Mouse (Mus musculus) heart, embryonic 10.5 days (tissue): Measurements from ENCODE around the gene Atf6. TPM values are rescaled to one million over a fixed set of nuclear protein-coding genes. Genes with fewer than 3 reads are reported as not detected.

Experiments used
- DNase-seq: peaks from one replicate; pipeline ENCODE4 v3.0.0-alpha.2; 2017; ENCODE audit warnings: low spot score
- H3K27ac ChIP-seq: fragments of 300-500 bp; sonication (generic); 2 replicates; pipeline ENCODE4 v1.5.1; 2016; ENCODE audit warnings: mild to moderate bottlenecking
- H3K27me3 ChIP-seq: fragments of 300-500 bp; sonication (generic); 2 replicates; pipeline ENCODE4 v1.6.1; 2016; ENCODE audit warnings: mild to moderate bottlenecking; ENCODE audit not compliant: poor library complexity, insufficient read depth, severe bottlenecking
- H3K36me3 ChIP-seq: fragments of 300-500 bp; sonication (generic); 2 replicates; pipeline ENCODE4 v1.6.1; 2016; ENCODE audit warnings: mild to moderate bottlenecking, moderate library complexity
- H3K4me1 ChIP-seq: fragments of 300-500 bp; sonication (generic); 2 replicates; pipeline ENCODE4 v1.6.1; 2016; ENCODE audit warnings: mild to moderate bottlenecking
- H3K4me3 ChIP-seq: fragments of 300-500 bp; sonication (generic); 2 replicates; pipeline ENCODE4 v1.5.1; 2016; ENCODE audit warnings: mild to moderate bottlenecking, moderate library complexity
- H3K9me3 ChIP-seq: fragments of 300-500 bp; sonication (generic); 2 replicates; pipeline ENCODE4 v1.6.1; 2016; ENCODE audit warnings: mild to moderate bottlenecking, moderate library complexity
- WGBS: fragments of 180-500 bp; shearing (Covaris S2); methylation state at CpG from one replicate; pipeline ENCODE4 v1.1.7; 2016; 5-methylcytosine and 5-hydroxymethylcytosine counted together
- polyA plus RNA-seq: library from polyadenylated mRNA; unstranded; fragments of >200 nt; fragmentation: Nextera tagmentation; extraction: Ambion mirVana; gene quantifications from 2 replicates; pipeline ENCODE4 v1.2.1, GENCODE M21; 2016

The Atf6 gene
- polyA plus RNA-seq, 1 experiment from 2014 or later = 10.9 TPM

- 82% methylated on average over 6 of the region's 6 CpGs for WGBS
- no peak overlapping the region for H3K4me3 ChIP-seq
- H3K9me3 ChIP-seq = no peaks in the 10 kb centered on the region
- H3K36me3 ChIP-seq = peaks cover 34% of the 10 kb centered on the region
- no peak overlapping the region for H3K27ac ChIP-seq
- H3K4me1 ChIP-seq = peaks cover 5% of the 10 kb centered on the region; the same call in 1 of the 2 replicates
- DNase-seq = peak; percentile 56
- no peaks in the 10 kb centered on the region for H3K27me3 ChIP-seq
Observed at GRCm38 (mm10) chr1:170871402-170871801, 3.8 kb upstream of the Atf6 start.

GRCm38 (mm10) chr1:170868905-170869283, 1.3 kb upstream of the Atf6 start:
- Histone ChIP-seq H3K4me3 (peak overlapping the region; percentile 91), H3K4me1 (peaks cover 17% of the 10 kb centered on the region; the same call in 1 of the 2 replicates), H3K27me3 (no peaks in the 10 kb centered on the region), H3K9me3 (no peaks in the 10 kb centered on the region), H3K27ac (peak overlapping the region; percentile 90), H3K36me3 (peaks cover 17% of the 10 kb centered on the region; the same call in 1 of the 2 replicates)
- peak; percentile 57 for DNase-seq
- 18% methylated on average over 14 of the region's 14 CpGs for WGBS

GRCm38 (mm10) chr1:170868107-170868904, 735 bp upstream of the Atf6 start:
- Histone ChIP-seq H3K4me3 (peak overlapping the region; percentile 91), H3K27ac (peak overlapping the region; percentile 90), H3K27me3 (no peaks in the 10 kb centered on the region), H3K9me3 (no peaks in the 10 kb centered on the region), H3K36me3 (peaks cover 14% of the 10 kb centered on the region; the same call in 1 of the 2 replicates), H3K4me1 (peaks cover 18% of the 10 kb centered on the region)
- under 1% methylated on average over 33 of the region's 33 CpGs for WGBS
- DNase-seq = peak; percentile 92

GRCm38 (mm10) chr1:170866992-170867690, 430 bp downstream of the Atf6 start:
- H3K27ac ChIP-seq = peak overlapping the region; percentile 90
- no peak for DNase-seq
- peak overlapping the region; percentile 91 for H3K4me3 ChIP-seq
- peaks cover 9% of the 10 kb centered on the region; the same call in 1 of the 2 replicates for H3K36me3 ChIP-seq
- peaks cover 29% of the 10 kb centered on the region for H3K4me1 ChIP-seq
- WGBS = 2% methylated on average over 30 of the region's 30 CpGs
- no peaks in the 10 kb centered on the region for H3K27me3 ChIP-seq
- H3K9me3 ChIP-seq = no peaks in the 10 kb centered on the region

- H3K9me3 ChIP-seq = no peaks in the 10 kb centered on the region
- DNase-seq = peak; percentile 64
- no peaks in the 10 kb centered on the region for H3K27me3 ChIP-seq
- H3K27ac ChIP-seq = peak overlapping the region; percentile 56; the same call in 1 of the 2 replicates
- H3K4me3 ChIP-seq = peak overlapping the region; percentile 37
- WGBS = 44% methylated on average over 5 of the region's 5 CpGs
- H3K36me3 ChIP-seq = no peaks in the 10 kb centered on the region
- peaks cover 34% of the 10 kb centered on the region for H3K4me1 ChIP-seq
Observed at GRCm38 (mm10) chr1:170865406-170865805, 2.2 kb downstream of the Atf6 start.

- peaks cover 34% of the 10 kb centered on the region for H3K4me1 ChIP-seq
- 89% methylated on average over 3 of the region's 3 CpGs for whole genome bisulfite sequencing
- H3K36me3 ChIP-seq = no peaks in the 10 kb centered on the region
- no peak for DNase-seq
- H3K9me3 ChIP-seq = no peaks in the 10 kb centered on the region
- no peaks in the 10 kb centered on the region for H3K27me3 ChIP-seq
- no peak overlapping the region for H3K4me3 ChIP-seq
- no peak overlapping the region for H3K27ac ChIP-seq
Observed at GRCm38 (mm10) chr1:170864754-170865153, 2.8 kb downstream of the Atf6 start.

GRCm38 (mm10) chr1:170864234-170864633, 3.3 kb downstream of the Atf6 start:
- no peak for DNase-seq
- H3K27ac ChIP-seq = no peak overlapping the region
- no peaks in the 10 kb centered on the region for H3K9me3 ChIP-seq
- no peaks in the 10 kb centered on the region for H3K27me3 ChIP-seq
- no peak overlapping the region for H3K4me3 ChIP-seq
- peaks cover 34% of the 10 kb centered on the region for H3K4me1 ChIP-seq
- H3K36me3 ChIP-seq = no peaks in the 10 kb centered on the region

- no peak for DNase-seq
- WGBS = 52% methylated on average over 4 of the region's 4 CpGs
Observed at GRCm38 (mm10) chr1:170863033-170863432, 4.5 kb downstream of the Atf6 start.

GRCm38 (mm10) chr1:170862435-170862717, 5.2 kb downstream of the Atf6 start:
- 56% methylated on average over 3 of the region's 3 CpGs for WGBS
- H3K4me3 ChIP-seq = no peak overlapping the region
- H3K4me1 ChIP-seq = peaks cover 34% of the 10 kb centered on the region
- no peaks in the 10 kb centered on the region for H3K36me3 ChIP-seq
- no peak for DNase-seq
- H3K27me3 ChIP-seq = no peaks in the 10 kb centered on the region
- H3K27ac ChIP-seq = peak overlapping the region; percentile 49; the same call in 1 of the 2 replicates
- no peaks in the 10 kb centered on the region for H3K9me3 ChIP-seq

More at GRCm38 (mm10) chr1:170863033-170863432, 4.5 kb downstream of the Atf6 start:
- peaks cover 34% of the 10 kb centered on the region for H3K4me1 ChIP-seq
- no peaks in the 10 kb centered on the region for H3K36me3 ChIP-seq
- no peak overlapping the region for H3K4me3 ChIP-seq
- no peaks in the 10 kb centered on the region for H3K9me3 ChIP-seq
- no peaks in the 10 kb centered on the region for H3K27me3 ChIP-seq
- no peak overlapping the region for H3K27ac ChIP-seq

GRCm38 (mm10) chr1:170861671-170862434, 5.7 kb downstream of the Atf6 start:
- Histone ChIP-seq H3K4me3 (no peak overlapping the region), H3K36me3 (no peaks in the 10 kb centered on the region), H3K4me1 (peaks cover 34% of the 10 kb centered on the region), H3K9me3 (no peaks in the 10 kb centered on the region), H3K27ac (0 out of 2 replicates have a peak overlapping the region, but pooled peaks have one; percentile 22), H3K27me3 (no peaks in the 10 kb centered on the region)
- WGBS = 72% methylated on average over 13 of the region's 13 CpGs
- DNase-seq = no peak

- Histone ChIP-seq H3K36me3 (no peaks in the 10 kb centered on the region), H3K4me3 (no peak overlapping the region), H3K27ac (no peak overlapping the region), H3K27me3 (no peaks in the 10 kb centered on the region), H3K4me1 (peaks cover 22% of the 10 kb centered on the region), H3K9me3 (no peaks in the 10 kb centered on the region)
- WGBS = 73% methylated on average over 2 of the region's 2 CpGs
- DNase-seq = no peak
Observed at GRCm38 (mm10) chr1:170858872-170859271, 8.7 kb downstream of the Atf6 start.

GRCm38 (mm10) chr1:170857369-170857768, 10.2 kb downstream of the Atf6 start:
- DNase-seq = no peak
- no peaks in the 10 kb centered on the region for H3K36me3 ChIP-seq

More at GRCm38 (mm10) chr1:170857369-170857768, 10.2 kb downstream of the Atf6 start:
- Histone ChIP-seq H3K4me1 (peaks cover 12% of the 10 kb centered on the region), H3K9me3 (no peaks in the 10 kb centered on the region), H3K4me3 (no peak overlapping the region), H3K27ac (no peak overlapping the region), H3K27me3 (no peaks in the 10 kb centered on the region)
- 67% methylated on average over 2 of the region's 2 CpGs for WGBS
